Mouse (Mus musculus) A20 (cell line): Measurements from ENCODE around the gene Lnx2.
A peak's percentile ranks its signal among the peaks of the same experiment; 100 is the strongest.

ENCODE experiments used
- DNase-seq: peaks from one replicate; pipeline ENCODE4 v3.0.0-alpha.2; 2011; ENCODE audit warnings: low read depth, low spot score

The Lnx2 gene

GRCm38 (mm10) chr5:147077305-147078034 is 1.1 kb upstream of the Lnx2 start:
- DNase-seq: peak; percentile 96

- DNase-seq: no peak
Observed at GRCm38 (mm10) chr5:147076799-147077165, 396 bp upstream of the Lnx2 start, which contains the start of gene Polr1d. Gene Polr1d (plus strand): TSS chr5:147077050.

- DNase-seq: no peak
Observed at GRCm38 (mm10) chr5:147075103-147076025, 1.0 kb downstream of the Lnx2 start.

GRCm38 (mm10) chr5:147073805-147074204 is 2.6 kb downstream of the Lnx2 start:
- DNase-seq: no peak

GRCm38 (mm10) chr5:147071886-147072285 is 4.5 kb downstream of the Lnx2 start:
- DNase-seq: no peak

GRCm38 (mm10) chr5:147070791-147071516 is 5.4 kb downstream of the Lnx2 start:
- peak; percentile 40 for DNase-seq

GRCm38 (mm10) chr5:147068876-147069275 is 7.5 kb downstream of the Lnx2 start:
- DNase-seq: no peak

- no peak for DNase-seq
Observed at GRCm38 (mm10) chr5:147066965-147067364, 9.4 kb downstream of the Lnx2 start.

- DNase-seq: no peak
Observed at GRCm38 (mm10) chr5:147066129-147066528, 10.3 kb downstream of the Lnx2 start.

- DNase-seq: peak; percentile 88
Observed at GRCm38 (mm10) chr5:147063215-147063661, 13.1 kb downstream of the Lnx2 start.

- DNase-seq: peak; percentile 90
Observed at GRCm38 (mm10) chr5:147060024-147060423, 16.4 kb downstream of the Lnx2 start.

- peak; percentile 84 for DNase-seq
Observed at GRCm38 (mm10) chr5:147059319-147059718, 17.1 kb downstream of the Lnx2 start.

- peak; percentile 76 for DNase-seq
Observed at GRCm38 (mm10) chr5:147058661-147059060, 17.7 kb downstream of the Lnx2 start.

- DNase-seq: peak; percentile 77
Observed at GRCm38 (mm10) chr5:147057626-147058414, 18.6 kb downstream of the Lnx2 start.

- peak; percentile 63 for DNase-seq
Observed at GRCm38 (mm10) chr5:147056712-147057290, 19.6 kb downstream of the Lnx2 start.

GRCm38 (mm10) chr5:147055572-147056245 is 20.7 kb downstream of the Lnx2 start:
- peak; percentile 94 for DNase-seq

- DNase-seq: peak; percentile 63
Observed at GRCm38 (mm10) chr5:147054747-147055270, 21.6 kb downstream of the Lnx2 start.

- peak; percentile 86 for DNase-seq
Observed at GRCm38 (mm10) chr5:147054328-147054727, 22.1 kb downstream of the Lnx2 start.

GRCm38 (mm10) chr5:147053481-147053880 is 22.9 kb downstream of the Lnx2 start:
- peak; percentile 73 for DNase-seq

- peak; percentile 73 for DNase-seq
Observed at GRCm38 (mm10) chr5:147053071-147053470, 23.3 kb downstream of the Lnx2 start.
